Mouse (Mus musculus) MEL (cell line): ENCODE measurements around the gene Gys2. TPM values are rescaled to one million over a fixed set of nuclear protein-coding genes. Genes with fewer than 3 reads are reported as not detected.

Source experiments
- DNase-seq: peaks from one replicate; pipeline ENCODE4 v3.0.0; 2011; ENCODE audit warnings: low read depth, low spot score
- H3K27ac ChIP-seq: 2 replicates; pipeline ENCODE4 v1.5.1; 2012; ENCODE audit warnings: low read depth, mild to moderate bottlenecking, control low read depth, low read length, moderate library complexity; ENCODE audit not compliant: control insufficient read depth
- H3K27me3 ChIP-seq, 2 experiments: fragments of 150-350 bp in 1 of 2; sonication (generic) in 1 of 2; 2 replicates each; pipeline ENCODE4 v1.6.1; 2012; ENCODE audit warnings: low read length in 2 of 2, mild to moderate bottlenecking in 2 of 2, improper control_type of control experiment in 1 of 2, moderate library complexity in 1 of 2; ENCODE audit not compliant: insufficient read depth in 2 of 2, control insufficient read depth in 1 of 2
- H3K36me3 ChIP-seq, 2 experiments: 2 replicates each; pipeline ENCODE4 v1.6.1; 2012 to 2014; ENCODE audit warnings: low read length in 2 of 2, improper control_type of control experiment in 1 of 2, inconsistent platforms in 1 of 2, mild to moderate bottlenecking in 1 of 2; ENCODE audit not compliant: insufficient read depth in 2 of 2, control insufficient read depth in 1 of 2
- H3K4me1 ChIP-seq, 2 experiments: fragments of 150-350 bp in 1 of 2; sonication (generic) in 1 of 2; 2 replicates each; pipeline ENCODE4 v1.6.1; 2012; ENCODE audit warnings: low read length in 2 of 2, improper control_type of control experiment in 1 of 2, mild to moderate bottlenecking in 1 of 2; ENCODE audit not compliant: insufficient read depth in 2 of 2, control insufficient read depth in 1 of 2
- H3K4me3 ChIP-seq, 2 experiments: fragments of 150-350 bp in 1 of 2; sonication (generic) in 1 of 2; 2 replicates each; pipeline ENCODE4 v1.5.1; 2012; ENCODE audit warnings: low read depth in 2 of 2, low read length in 2 of 2, mild to moderate bottlenecking in 2 of 2, moderate library complexity in 2 of 2, control low read depth in 1 of 2, improper control_type of control experiment in 1 of 2; ENCODE audit not compliant: control insufficient read depth in 1 of 2, insufficient read depth in 1 of 2
- H3K79me2 ChIP-seq: 2 replicates; pipeline ENCODE4 v1.6.1; 2012; ENCODE audit warnings: mild to moderate bottlenecking, low read length, moderate library complexity; ENCODE audit not compliant: control insufficient read depth, poor library complexity, insufficient read depth
- H3K9ac ChIP-seq: 2 replicates; pipeline ENCODE4 v1.6.1; 2012; ENCODE audit warnings: low read depth, mild to moderate bottlenecking, control low read depth, low read length, moderate library complexity; ENCODE audit not compliant: control insufficient read depth, poor library complexity, severe bottlenecking
- H3K9me3 ChIP-seq: fragments of 150-350 bp; sonication (generic); replicated peaks from 2 replicates; pipeline ENCODE4 v1.6.1; 2012; ENCODE audit warnings: mild to moderate bottlenecking, low read length, improper control_type of control experiment, moderate library complexity; ENCODE audit not compliant: insufficient read depth
- BHLHE40 ChIP-seq: IDR thresholded peaks from 2 replicates; pipeline ENCODE4 v1.6.1; 2012; ENCODE audit warnings: low read depth, mild to moderate bottlenecking, inconsistent platforms, low read length, improper control_type of control experiment, borderline replicate concordance
- CHD1 ChIP-seq: IDR thresholded peaks from 2 replicates; pipeline ENCODE4 v1.6.1; 2012; ENCODE audit warnings: low read depth, mild to moderate bottlenecking, inconsistent platforms, low read length, improper control_type of control experiment
- EP300 ChIP-seq, 2 experiments: IDR thresholded peaks; 2 replicates each; pipeline ENCODE4 v1.6.1; 2011; ENCODE audit warnings: improper control_type of control experiment in 2 of 2, low read length in 2 of 2, low read depth in 1 of 2, mild to moderate bottlenecking in 1 of 2
- ETS1 ChIP-seq: IDR thresholded peaks from 2 replicates; pipeline ENCODE4 v1.6.1; 2012; ENCODE audit warnings: low read depth, mild to moderate bottlenecking, inconsistent platforms, low read length, improper control_type of control experiment, moderate library complexity
- GABPA ChIP-seq: IDR thresholded peaks from 2 replicates; pipeline ENCODE4 v1.6.1; 2012; ENCODE audit warnings: low read depth, mild to moderate bottlenecking, inconsistent platforms, low read length, improper control_type of control experiment, moderate library complexity
- GATA1 ChIP-seq: IDR thresholded peaks from 2 replicates; pipeline ENCODE4 v1.6.1; 2011; ENCODE audit warnings: low read depth, low read length, improper control_type of control experiment
- HCFC1 ChIP-seq: IDR thresholded peaks from 2 replicates; pipeline ENCODE4 v1.6.1; 2012; ENCODE audit warnings: low read depth, mild to moderate bottlenecking, inconsistent platforms, low read length, improper control_type of control experiment, moderate library complexity
- JUND ChIP-seq: IDR thresholded peaks from 2 replicates; pipeline ENCODE4 v1.6.1; 2011; ENCODE audit warnings: low read depth, mild to moderate bottlenecking, improper control_type of control experiment, low read length
- MAFK ChIP-seq: IDR thresholded peaks from 2 replicates; pipeline ENCODE4 v1.6.1; 2011; ENCODE audit warnings: low read depth, mild to moderate bottlenecking, low read length, improper control_type of control experiment, borderline replicate concordance
- MAX ChIP-seq: IDR thresholded peaks from 2 replicates; pipeline ENCODE4 v1.6.1; 2011; ENCODE audit warnings: low read length, improper control_type of control experiment
- MEF2A ChIP-seq: IDR thresholded peaks from 2 replicates; pipeline ENCODE4 v1.6.1; 2014; ENCODE audit warnings: low read depth, mild to moderate bottlenecking, inconsistent platforms, low read length, improper control_type of control experiment; ENCODE audit not compliant: poor library complexity, insufficient replicate concordance, severe bottlenecking; ENCODE audit errors: extremely low read depth
- MXI1 ChIP-seq: IDR thresholded peaks from 2 replicates; pipeline ENCODE4 v1.6.1; 2011; ENCODE audit warnings: mild to moderate bottlenecking, low read depth, low read length, improper control_type of control experiment
- MYB ChIP-seq: IDR thresholded peaks from 2 replicates; pipeline ENCODE4 v1.6.1; 2011; ENCODE audit warnings: mild to moderate bottlenecking, low read depth, low read length, improper control_type of control experiment
- NRF1 ChIP-seq: IDR thresholded peaks from 2 replicates; pipeline ENCODE4 v1.6.1; 2014; ENCODE audit warnings: low read depth, mild to moderate bottlenecking, inconsistent platforms, low read length, improper control_type of control experiment, moderate library complexity; ENCODE audit not compliant: poor library complexity, insufficient read depth, severe bottlenecking
- POLR2AphosphoS5 ChIP-seq: IDR thresholded peaks from 2 replicates; pipeline ENCODE4 v1.6.1; 2012; ENCODE audit warnings: low read depth, borderline replicate concordance, mild to moderate bottlenecking, inconsistent platforms, low read length, moderate library complexity, mixed read lengths
- RCOR1 ChIP-seq: IDR thresholded peaks from 2 replicates; pipeline ENCODE4 v1.6.1; 2012; ENCODE audit warnings: low read depth, mild to moderate bottlenecking, inconsistent platforms, low read length, improper control_type of control experiment
- SIN3A ChIP-seq: IDR thresholded peaks from 2 replicates; pipeline ENCODE4 v1.6.1; 2012; ENCODE audit warnings: low read length, improper control_type of control experiment, inconsistent platforms
- TAL1 ChIP-seq: IDR thresholded peaks from 2 replicates; pipeline ENCODE4 v1.6.1; 2012; ENCODE audit warnings: mild to moderate bottlenecking, inconsistent platforms, low read length, moderate library complexity, mixed read lengths
- TCF12 ChIP-seq: IDR thresholded peaks from 2 replicates; pipeline ENCODE4 v1.6.1; 2014; ENCODE audit warnings: low read depth, mild to moderate bottlenecking, inconsistent platforms, low read length, improper control_type of control experiment, moderate library complexity
- USF1 ChIP-seq: IDR thresholded peaks from 2 replicates; pipeline ENCODE4 v1.6.1; 2014; ENCODE audit warnings: low read depth, mild to moderate bottlenecking, inconsistent platforms, low read length, improper control_type of control experiment, moderate library complexity
- USF2 ChIP-seq, 2 experiments: IDR thresholded peaks; 2 replicates each; pipeline ENCODE4 v1.6.1; 2011 to 2012; ENCODE audit warnings: improper control_type of control experiment in 2 of 2, low read length in 2 of 2, borderline replicate concordance in 1 of 2, inconsistent platforms in 1 of 2, low read depth in 1 of 2, mild to moderate bottlenecking in 1 of 2; ENCODE audit not compliant: insufficient read depth in 1 of 2
- ZC3H11A ChIP-seq: IDR thresholded peaks from 2 replicates; pipeline ENCODE4 v1.6.1; 2012; ENCODE audit warnings: low read depth, mild to moderate bottlenecking, inconsistent platforms, low read length, improper control_type of control experiment
- ZKSCAN1 ChIP-seq: IDR thresholded peaks from 2 replicates; pipeline ENCODE4 v1.6.1; 2012; ENCODE audit warnings: low read depth, mild to moderate bottlenecking, inconsistent platforms, low read length, improper control_type of control experiment, moderate library complexity
- ZMIZ1 ChIP-seq: IDR thresholded peaks from 2 replicates; pipeline ENCODE4 v1.6.1; 2012; ENCODE audit warnings: low read depth, mild to moderate bottlenecking, inconsistent platforms, low read length, improper control_type of control experiment, moderate library complexity
- polyA plus RNA-seq, 2 experiments: library from polyadenylated mRNA; stranded (reverse) in 1 of 2; unstranded in 1 of 2; fragments of >175 nt in 1 of 2; fragments of >200 nt in 1 of 2; gene quantifications; 2 replicates each; pipeline versions ENCODE4 v1.2.1 to v1.2.4; 2012; ENCODE audit warnings: low replicate concordance in 2 of 2, low read depth in 1 of 2; ENCODE audit not compliant: insufficient read length in 2 of 2, insufficient read depth in 1 of 2, missing spikeins in 1 of 2
- total RNA-seq: library from RNA; depleted of rRNA; stranded (reverse); fragments of 300-350 nt; gene quantifications from 2 replicates; pipeline ENCODE4 v1.2.3, GENCODE M21; 2012

Gene Gys2
- total and polyA plus RNA-seq, 3 experiments = not detected

GRCm38 (mm10) chr6:142392312-142392711 lies 80.6 kb downstream of the Gys2 start:
- Histone ChIP-seq H3K36me3 (peaks cover 13 to 29% of the 10 kb centered on the region in 2 experiments), H3K9me3 (no peaks in the 10 kb centered on the region), H3K27me3 (no peaks in the 10 kb centered on the region), H3K79me2 (peaks cover 49% of the 10 kb centered on the region), H3K27ac (no peak overlapping the region), H3K9ac (no peak overlapping the region), H3K4me3 (no peak overlapping the region), H3K4me1 (peaks cover 15 to 22% of the 10 kb centered on the region in 2 experiments)
- TF ChIP-seq HCFC1 (0 out of 2 replicates have a peak, but pooled peaks have one; percentile 23), ETS1 (peak; percentile 67; the same call in 1 of the 2 replicates), POLR2AphosphoS5 (no peak), ZC3H11A (peak; percentile 3; the same call in 1 of the 2 replicates), GATA1 (peak; percentile 66), MYB (peak; percentile 40; the same call in 1 of the 2 replicates), MXI1 (peak; percentile 61; the same call in 1 of the 2 replicates), TCF12 (peak; percentile 51; the same call in 1 of the 2 replicates), SIN3A (peak; percentile 87), MAFK (0 out of 2 replicates have a peak, but pooled peaks have one; percentile 8), RCOR1 (peak; percentile 66), CHD1 (no peak), EP300 (IDR thresholded peaks at IDR 0.05; ENCODE audit: low read depth in 1 of 2, low read length in 2 of 2) (peak; percentile 57 to 69), MEF2A (peak; percentile 39; the same call in 1 of the 2 replicates), USF2 (IDR thresholded peaks at IDR 0.05; ENCODE audit: borderline replicate concordance in 1 of 2, insufficient read depth in 1 of 2, low read depth in 1 of 2, low read length in 2 of 2) (no peak), USF1 (no peak), BHLHE40 (peak; percentile 43; the same call in 1 of the 2 replicates)
- peak; percentile 47 for DNase-seq

DNA sequence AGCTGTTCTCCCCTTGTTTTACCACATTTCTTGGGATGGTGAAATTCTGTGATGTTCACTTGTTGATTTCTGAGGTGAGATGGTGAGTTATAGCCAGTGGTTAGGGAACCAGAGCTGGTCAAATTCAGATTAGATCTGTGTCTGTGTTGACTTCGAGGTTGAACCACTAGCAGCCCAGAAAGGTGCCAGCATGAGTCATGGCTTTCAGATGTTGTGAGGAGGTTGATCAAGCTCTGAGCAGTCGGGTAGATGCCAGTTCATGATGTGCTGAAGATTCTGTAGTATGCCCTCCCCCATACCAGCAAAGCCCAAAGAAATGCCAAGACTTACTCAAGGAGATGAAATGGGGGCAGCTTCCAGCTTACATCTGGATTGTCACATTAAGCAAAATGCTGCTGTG lies 83.8 kb downstream of the Gys2 start:
- no peaks in the 10 kb centered on the region for H3K9me3 ChIP-seq
- H3K4me1 ChIP-seq = peaks cover 19 to 27% of the 10 kb centered on the region in 2 experiments
- no peak overlapping the region; the same call in 1 of the 2 replicates for H3K9ac ChIP-seq
- peaks cover 59% of the 10 kb centered on the region for H3K79me2 ChIP-seq
- H3K27me3 ChIP-seq = no peaks in the 10 kb centered on the region
- peaks cover 6 to 41% of the 10 kb centered on the region in 2 experiments for H3K36me3 ChIP-seq
- H3K4me3 ChIP-seq = no peak overlapping the region
- TF ChIP-seq JUND = no peak
- TF ChIP-seq GABPA = no peak
- TF ChIP-seq POLR2AphosphoS5 = no peak
- no peak for TF ChIP-seq TAL1
- TF ChIP-seq NRF1 = no peak
- TF ChIP-seq GATA1 = no peak
- TF ChIP-seq ZMIZ1 = no peak
- TF ChIP-seq ZKSCAN1 = no peak
- no peak for TF ChIP-seq HCFC1
- TF ChIP-seq ETS1 = no peak
- no peak for TF ChIP-seq MXI1
- no peak for TF ChIP-seq MAX
- DNase-seq = peak; percentile 24
- H3K27ac ChIP-seq = no peak overlapping the region
